Mouse (Mus musculus): ENCODE measurements around the gene Nubp1. TPM values are rescaled to one million over a fixed set of nuclear protein-coding genes. Genes with fewer than 3 reads are reported as not detected.
A peak's percentile ranks its signal among the peaks of the same experiment; 100 is the strongest.

The Nubp1 gene
- total RNA-seq (2017): 55.7 and 59.3 TPM in 2 replicates

- peak; percentile 97 for ATAC-seq (replicated peaks; ENCODE audit: low read depth, poor library complexity, severe bottlenecking)
These were observed at the start of gene Nubp1 for GRCm38 (mm10) chr16:10411764-10412746. Gene Nubp1 (plus strand): TSS chr16:10411948.

- ATAC-seq (replicated peaks; ENCODE audit: low read depth, poor library complexity, severe bottlenecking): no peak
These were observed 48.7 kb upstream of the Nubp1 start for GRCm38 (mm10) chr16:10363061-10363460.

- ATAC-seq (replicated peaks; ENCODE audit: low read depth, poor library complexity, severe bottlenecking): no peak
These were observed 46.0 kb upstream of the Nubp1 start for GRCm38 (mm10) chr16:10365796-10366195.

- no peak for ATAC-seq (replicated peaks; ENCODE audit: low read depth, poor library complexity, severe bottlenecking)
These were observed 45.2 kb upstream of the Nubp1 start for GRCm38 (mm10) chr16:10366240-10367217.

GRCm38 (mm10) chr16:10369468-10369934, 42.2 kb upstream of the Nubp1 start:
- no peak for ATAC-seq (replicated peaks; ENCODE audit: low read depth, poor library complexity, severe bottlenecking)

- no peak for ATAC-seq (replicated peaks; ENCODE audit: low read depth, poor library complexity, severe bottlenecking)
These were observed 41.8 kb upstream of the Nubp1 start for GRCm38 (mm10) chr16:10369996-10370395.

GRCm38 (mm10) chr16:10372372-10372771, 39.4 kb upstream of the Nubp1 start:
- ATAC-seq (replicated peaks; ENCODE audit: low read depth, poor library complexity, severe bottlenecking): no peak

- no peak for ATAC-seq (replicated peaks; ENCODE audit: low read depth, poor library complexity, severe bottlenecking)
These were observed 37.3 kb upstream of the Nubp1 start for GRCm38 (mm10) chr16:10374254-10375011.

- ATAC-seq (replicated peaks; ENCODE audit: low read depth, poor library complexity, severe bottlenecking): no peak
These were observed 34.5 kb upstream of the Nubp1 start for GRCm38 (mm10) chr16:10377286-10377685.

- ATAC-seq (replicated peaks; ENCODE audit: low read depth, poor library complexity, severe bottlenecking): no peak
These were observed 32.2 kb upstream of the Nubp1 start for GRCm38 (mm10) chr16:10379531-10379930.

- peak; percentile 95 for ATAC-seq (replicated peaks; ENCODE audit: low read depth, poor library complexity, severe bottlenecking)
These were observed 27.7 kb upstream of the Nubp1 start for GRCm38 (mm10) chr16:10384060-10384497.

GRCm38 (mm10) chr16:10384544-10384943, 27.2 kb upstream of the Nubp1 start:
- ATAC-seq (replicated peaks; ENCODE audit: low read depth, poor library complexity, severe bottlenecking): peak; percentile 70

- ATAC-seq (replicated peaks; ENCODE audit: low read depth, poor library complexity, severe bottlenecking): no peak
These were observed 26.5 kb upstream of the Nubp1 start for GRCm38 (mm10) chr16:10385261-10385660.

GRCm38 (mm10) chr16:10388634-10389365, 22.9 kb upstream of the Nubp1 start:
- ATAC-seq (replicated peaks; ENCODE audit: low read depth, poor library complexity, severe bottlenecking): no peak

- peak; percentile 88 for ATAC-seq (replicated peaks; ENCODE audit: low read depth, poor library complexity, severe bottlenecking)
These were observed 19.2 kb upstream of the Nubp1 start for GRCm38 (mm10) chr16:10392587-10392986.

- ATAC-seq (replicated peaks; ENCODE audit: low read depth, poor library complexity, severe bottlenecking): no peak
These were observed 16.8 kb upstream of the Nubp1 start, which contains the start of gene Tekt5 for GRCm38 (mm10) chr16:10394699-10395540. Gene Tekt5 (minus strand): TSS chr16:10395490.

- ATAC-seq (replicated peaks; ENCODE audit: low read depth, poor library complexity, severe bottlenecking): peak; percentile 32; the same call in 1 of the 2 replicates
These were observed 13.0 kb upstream of the Nubp1 start for GRCm38 (mm10) chr16:10398755-10399154.

- peak; percentile 90 for ATAC-seq (replicated peaks; ENCODE audit: low read depth, poor library complexity, severe bottlenecking)
These were observed 12.6 kb upstream of the Nubp1 start for GRCm38 (mm10) chr16:10399160-10399559.

Measured in common myeloid progenitor, adult 5-6 weeks (primary cell).